Mouse (Mus musculus) left cerebral cortex, postnatal 4 days (tissue): ENCODE measurements at regions not wholly inside any gene's neighbourhood (a gene's known extent, or its start where the extent isn't known, plus 50 kb on each side); places are given as distances from the start of the nearest gene placed in this dataset.
"Not testable (repeated sequence)": the region's sequence is repeated elsewhere in the genome, so short reads cannot be mapped to it uniquely, and the experiment has no call there.

Experiments
- DNase-seq: peaks from one replicate; pipeline ENCODE4 v3.0.0-alpha.2; 2022
- intact Hi-C: fragments of 180-260 bp; cut with DNase I; formaldehyde crosslinking; loops from one replicate; pipeline ENCODE4 v1.15.1; 2025

- no peak for DNase-seq
- intact Hi-C loops, result no loop called here
These were observed 186.4 kb downstream of the Fam198b start for GRCm38 (mm10) chr3:80070726-80071125.

GRCm38 (mm10) chr3:80079801-80080418, 195.6 kb downstream of the Fam198b start:
- intact Hi-C loops, result loop anchor here (5.0 to 10.0 kb wide), 3 partner anchors 125 to 722 kb away; partner anchors contain the start of gene Gria2
- DNase-seq, result peak; percentile 83

GRCm38 (mm10) chr3:80081210-80081609, 196.9 kb downstream of the Fam198b start:
- intact Hi-C loops, result loop anchor here (5.0 to 10.0 kb wide), 3 partner anchors 124 to 721 kb away; partner anchors contain the start of gene Gria2

GRCm38 (mm10) chr3:80082780-80083519, 198.6 kb downstream of the Fam198b start:
- intact Hi-C loops, result loop anchor here (5.0 to 10.0 kb wide), 3 partner anchors 122 to 719 kb away; partner anchors contain the start of gene Gria2
- no peak for DNase-seq

More at GRCm38 (mm10) chr3:80081210-80081609, 196.9 kb downstream of the Fam198b start:
- no peak for DNase-seq

- no peak for DNase-seq
- intact Hi-C loops, result loop anchor here (5.0 to 10.0 kb wide), 3 partner anchors 121 to 718 kb away; partner anchors contain the start of gene Gria2
These were observed 199.8 kb downstream of the Fam198b start for GRCm38 (mm10) chr3:80084168-80084567.

GRCm38 (mm10) chr3:80099625-80100024, 215.3 kb downstream of the Fam198b start:
- peak; percentile 60 for DNase-seq
- intact Hi-C loops, result no loop called here

- DNase-seq, result no peak
These were observed 235.9 kb downstream of the Fam198b start for GRCm38 (mm10) chr3:80120177-80120736.

GRCm38 (mm10) chr3:80123666-80124065, 239.3 kb downstream of the Fam198b start:
- intact Hi-C loops, result no loop called here

More at GRCm38 (mm10) chr3:80120177-80120736, 235.9 kb downstream of the Fam198b start:
- intact Hi-C loops, result no loop called here

GRCm38 (mm10) chr3:80124621-80125020, 240.3 kb downstream of the Fam198b start:
- no peak for DNase-seq
- intact Hi-C loops, result no loop called here

More at GRCm38 (mm10) chr3:80123666-80124065, 239.3 kb downstream of the Fam198b start:
- no peak for DNase-seq

- DNase-seq, result no peak
- intact Hi-C loops, result no loop called here
These were observed 257.4 kb downstream of the Fam198b start for GRCm38 (mm10) chr3:80141697-80142096.

GRCm38 (mm10) chr3:80160473-80160872, 276.1 kb downstream of the Fam198b start:
- DNase-seq, result no peak
- intact Hi-C loops, result no loop called here

- intact Hi-C loops, result no loop called here
- no peak for DNase-seq
These were observed 297.4 kb downstream of the Fam198b start for GRCm38 (mm10) chr3:80181749-80182148.

- intact Hi-C loops, DNase-seq: not testable (repeated sequence)
These were observed 297.8 kb downstream of the Fam198b start for GRCm38 (mm10) chr3:80182161-80182560.

GRCm38 (mm10) chr3:80187406-80187805, 303.1 kb downstream of the Fam198b start:
- DNase-seq, result no peak
- intact Hi-C loops, result no loop called here

GRCm38 (mm10) chr3:80200904-80201303, 316.6 kb downstream of the Fam198b start:
- DNase-seq, result no peak
- intact Hi-C loops, result loop anchor here (10.0 kb wide), 1 partner anchor 116 kb away; no protein-coding TSS in a partner anchor

- no peak for DNase-seq
These were observed 320.5 kb downstream of the Fam198b start for GRCm38 (mm10) chr3:80204821-80205220.

GRCm38 (mm10) chr3:80205351-80205750, 321.0 kb downstream of the Fam198b start:
- intact Hi-C loops, result loop anchor here (10.0 kb wide), 1 partner anchor 121 kb away; no protein-coding TSS in a partner anchor

More at GRCm38 (mm10) chr3:80204821-80205220, 320.5 kb downstream of the Fam198b start:
- intact Hi-C loops, result loop anchor here (10.0 kb wide), 1 partner anchor 120 kb away; no protein-coding TSS in a partner anchor

GRCm38 (mm10) chr3:80207022-80207421, 322.7 kb downstream of the Fam198b start:
- intact Hi-C loops, result loop anchor here (10.0 kb wide), 1 partner anchor 122 kb away; no protein-coding TSS in a partner anchor
- DNase-seq, result no peak

More at GRCm38 (mm10) chr3:80205351-80205750, 321.0 kb downstream of the Fam198b start:
- no peak for DNase-seq

- intact Hi-C loops, result loop anchor here (10.0 kb wide), 1 partner anchor 123 kb away; no protein-coding TSS in a partner anchor
- no peak for DNase-seq
These were observed 323.7 kb downstream of the Fam198b start for GRCm38 (mm10) chr3:80208028-80208427.

- intact Hi-C loops, result loop anchor here (10.0 kb wide), 1 partner anchor 125 kb away; no protein-coding TSS in a partner anchor
- no peak for DNase-seq
These were observed 325.3 kb downstream of the Fam198b start for GRCm38 (mm10) chr3:80209596-80209995.
